Mouse (Mus musculus): ENCODE data around the gene Ell.

DNA sequence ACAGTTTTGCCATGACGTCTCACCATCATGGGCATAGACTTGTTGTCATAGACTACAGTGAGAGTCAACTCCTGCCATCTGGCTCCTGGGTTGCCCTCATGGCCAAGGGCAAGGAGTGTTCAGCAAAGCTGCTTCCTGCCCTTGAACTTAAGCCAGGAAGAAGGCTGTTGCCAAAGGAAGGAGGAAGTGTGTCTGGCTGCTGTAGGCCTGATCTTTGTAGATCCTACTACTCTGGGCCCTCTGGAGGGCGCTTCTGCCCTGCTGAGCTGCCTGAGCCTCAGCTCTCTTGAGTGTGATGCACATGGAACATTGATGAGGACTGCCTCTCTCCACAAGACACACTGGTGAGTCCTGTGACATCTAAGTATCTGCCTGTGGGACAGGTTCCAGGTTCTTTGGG lies 20.8 kb downstream of the Ell start:
- TF ChIP-seq CTCF (IDR thresholded peaks at IDR 0.05; ENCODE audit: low read depth, low read length), result peak; percentile 52
- TF ChIP-seq POLR2A (IDR thresholded peaks at IDR 0.05; ENCODE audit: insufficient read depth, low read length), result no peak
- no peak for TF ChIP-seq EP300 (IDR thresholded peaks at IDR 0.05; ENCODE audit: insufficient read depth, low read depth, low read length)
